Mouse (Mus musculus) neural tube, embryonic 12.5 days (tissue): Measurements from ENCODE around the gene 2310039H08Rik. TPM values are rescaled to one million over a fixed set of nuclear protein-coding genes. Genes with fewer than 3 reads are reported as not detected.

Experiments
- ATAC-seq: fragments of 200-750 bp; cut with Nextera tagmentation; 2 replicates; pipeline ENCODE4 v1.8.0; 2017; ENCODE audit warnings: low read depth, mild to moderate bottlenecking, moderate TSS enrichment, moderate library complexity; ENCODE audit not compliant: low FRiP score
- H3K27ac ChIP-seq: fragments of 300-500 bp; sonication (generic); 2 replicates; pipeline ENCODE4 v1.5.1; 2016
- H3K27me3 ChIP-seq: fragments of 300-500 bp; sonication (generic); replicated peaks from 2 replicates; pipeline ENCODE4 v1.6.1; 2016; ENCODE audit warnings: mild to moderate bottlenecking
- H3K36me3 ChIP-seq: fragments of 300-500 bp; sonication (generic); 2 replicates; pipeline ENCODE4 v1.6.1; 2016; ENCODE audit warnings: mild to moderate bottlenecking
- H3K4me1 ChIP-seq: fragments of 300-500 bp; sonication (generic); 2 replicates; pipeline ENCODE4 v1.6.1; 2016
- H3K4me2 ChIP-seq: fragments of 300-500 bp; sonication (generic); replicated peaks from 2 replicates; pipeline ENCODE4 v1.6.1; 2016; ENCODE audit warnings: mild to moderate bottlenecking
- H3K4me3 ChIP-seq: fragments of 300-500 bp; sonication (generic); 2 replicates; pipeline ENCODE4 v1.5.1; 2016
- H3K9ac ChIP-seq: fragments of 300-500 bp; sonication (generic); 2 replicates; pipeline ENCODE4 v1.6.1; 2016; ENCODE audit warnings: mild to moderate bottlenecking
- H3K9me3 ChIP-seq: fragments of 300-500 bp; sonication (generic); 2 replicates; pipeline ENCODE4 v1.6.1; 2016; ENCODE audit warnings: mild to moderate bottlenecking
- WGBS: fragments of 180-500 bp; shearing (Covaris S2); methylation state at CpG from one replicate; pipeline ENCODE4 v1.1.7; 2016; 5-methylcytosine and 5-hydroxymethylcytosine counted together
- polyA plus RNA-seq: library from polyadenylated mRNA; unstranded; fragments of >200 nt; fragmentation: Nextera tagmentation; extraction: Ambion mirVana; gene quantifications from 2 replicates; pipeline ENCODE4 v1.2.1, GENCODE M21; 2016

Gene 2310039H08Rik
- polyA plus RNA-seq, 1 experiment from 2014 or later = 34.9 TPM

- H3K27ac ChIP-seq = no peak overlapping the region
- no peaks in the 10 kb centered on the region for H3K4me1 ChIP-seq
- H3K4me3 ChIP-seq = no peak overlapping the region
- H3K27me3 ChIP-seq = no peaks in the 10 kb centered on the region
- no peak for ATAC-seq
- H3K4me2 ChIP-seq = no peak overlapping the region
- H3K9ac ChIP-seq = no peak overlapping the region
- no peaks in the 10 kb centered on the region for H3K9me3 ChIP-seq
- WGBS = 75% methylated on average over 13 of the region's 13 CpGs
- H3K36me3 ChIP-seq = peaks cover 56% of the 10 kb centered on the region
Measured at GRCm38 (mm10) chr17:46816306-46816705, 43.9 kb downstream of the 2310039H08Rik start.

- Histone ChIP-seq H3K9me3 (no peaks in the 10 kb centered on the region), H3K9ac (no peak overlapping the region), H3K4me1 (no peaks in the 10 kb centered on the region), H3K27me3 (no peaks in the 10 kb centered on the region), H3K4me2 (no peak overlapping the region), H3K27ac (no peak overlapping the region), H3K36me3 (peaks cover 51% of the 10 kb centered on the region), H3K4me3 (no peak overlapping the region)
- no peak for ATAC-seq
- WGBS = 91% methylated on average over 12 of the region's 12 CpGs
Measured at GRCm38 (mm10) chr17:46817734-46818158, 45.3 kb downstream of the 2310039H08Rik start.

GRCm38 (mm10) chr17:46820628-46821027, 48.2 kb downstream of the 2310039H08Rik start:
- no peak overlapping the region for H3K9ac ChIP-seq
- 95% methylated on average over 7 of the region's 7 CpGs for WGBS
- H3K9me3 ChIP-seq = no peaks in the 10 kb centered on the region
- no peak overlapping the region for H3K4me3 ChIP-seq
- no peaks in the 10 kb centered on the region for H3K27me3 ChIP-seq
- H3K4me2 ChIP-seq = no peak overlapping the region
- ATAC-seq = no peak
- peaks cover 70% of the 10 kb centered on the region for H3K36me3 ChIP-seq
- no peak overlapping the region for H3K27ac ChIP-seq
- no peaks in the 10 kb centered on the region for H3K4me1 ChIP-seq

Other genes starting within 250 kb of the 2310039H08Rik start
- 13.4 and 15.3 TPM in 2 replicates for gene Cul9, start 226.2 kb upstream of the 2310039H08Rik start, polyA plus RNA-seq
- gene Srf, start 216.5 kb upstream of the 2310039H08Rik start, polyA plus RNA-seq = 5.6 and 8.4 TPM in 2 replicates
- 68.3 and 69.7 TPM in 2 replicates for gene Ptk7, start 143.1 kb upstream of the 2310039H08Rik start, polyA plus RNA-seq
- gene Klc4, start 126.6 kb upstream of the 2310039H08Rik start, polyA plus RNA-seq = 45.2 and 47.4 TPM in 2 replicates
- gene Mrpl2, start 126.4 kb upstream of the 2310039H08Rik start, polyA plus RNA-seq = 76.9 and 86.9 TPM in 2 replicates
- 42.0 and 45.2 TPM in 2 replicates for gene Cul7, start 122.3 kb upstream of the 2310039H08Rik start, polyA plus RNA-seq
- gene Rrp36, start 98.3 kb upstream of the 2310039H08Rik start, polyA plus RNA-seq = 52.1 and 54.1 TPM in 2 replicates
- gene Mea1, start 93.8 kb upstream of the 2310039H08Rik start, polyA plus RNA-seq = 178 and 189 TPM in 2 replicates
- 146 and 148 TPM in 2 replicates for gene Klhdc3, start 91.7 kb upstream of the 2310039H08Rik start, polyA plus RNA-seq
- gene Ppp2r5d, start 67.5 kb upstream of the 2310039H08Rik start, polyA plus RNA-seq = 89.5 and 107 TPM in 2 replicates
- gene Pex6, start 61.2 kb upstream of the 2310039H08Rik start, polyA plus RNA-seq = 35.8 and 36.9 TPM in 2 replicates
- gene Gnmt, start 43.5 kb upstream of the 2310039H08Rik start, polyA plus RNA-seq = 0.43 and 0.49 TPM in 2 replicates
- 58.4 and 62.0 TPM in 2 replicates for gene Cnpy3, start 20.4 kb upstream of the 2310039H08Rik start, polyA plus RNA-seq
- 0.41 and 0.65 TPM in 2 replicates for gene Ptcra, start 8.9 kb upstream of the 2310039H08Rik start, polyA plus RNA-seq
- 125 and 139 TPM in 2 replicates for gene Rpl7l1, start 10.0 kb downstream of the 2310039H08Rik start, polyA plus RNA-seq
- 7.0 and 8.0 TPM in 2 replicates for gene Bicral, start 85.8 kb downstream of the 2310039H08Rik start, polyA plus RNA-seq
- gene Tbcc, start 118.0 kb downstream of the 2310039H08Rik start, polyA plus RNA-seq = 87.8 and 89.5 TPM in 2 replicates
- not detected in 2 replicates for gene Prph2, start 137.8 kb downstream of the 2310039H08Rik start, polyA plus RNA-seq
- 22.6 and 22.7 TPM in 2 replicates for gene Ubr2, start 237.9 kb downstream of the 2310039H08Rik start, polyA plus RNA-seq